Mouse (Mus musculus) B cell, adult 2 months (primary cell): Measurements from ENCODE around the gene Cdh4.

Experiments
- DNase-seq, 2 experiments: peaks; one replicate each; pipeline ENCODE4 v3.0.0; 2022

Cdh4 gene

DNA sequence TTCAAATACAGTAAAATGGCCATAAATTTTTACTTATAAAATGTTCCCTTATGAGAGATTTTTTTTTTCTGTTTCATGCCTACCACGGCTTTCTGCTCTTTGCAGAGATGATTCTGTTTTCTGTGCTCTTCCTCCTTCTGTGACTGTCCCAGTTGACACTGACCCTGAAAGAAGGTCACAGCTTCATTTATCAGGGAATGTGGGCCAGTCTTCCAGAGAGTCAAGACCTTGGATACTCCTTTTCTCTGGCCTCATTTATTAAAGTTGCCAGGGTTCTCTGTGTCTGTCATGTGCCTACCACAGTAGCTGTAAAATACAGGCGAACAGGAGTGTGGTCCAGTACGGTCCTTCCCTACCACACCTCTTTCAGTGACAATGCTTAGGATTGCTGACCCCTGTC is 162.5 kb downstream of the Cdh4 start:
- no peak for DNase-seq

DNA sequence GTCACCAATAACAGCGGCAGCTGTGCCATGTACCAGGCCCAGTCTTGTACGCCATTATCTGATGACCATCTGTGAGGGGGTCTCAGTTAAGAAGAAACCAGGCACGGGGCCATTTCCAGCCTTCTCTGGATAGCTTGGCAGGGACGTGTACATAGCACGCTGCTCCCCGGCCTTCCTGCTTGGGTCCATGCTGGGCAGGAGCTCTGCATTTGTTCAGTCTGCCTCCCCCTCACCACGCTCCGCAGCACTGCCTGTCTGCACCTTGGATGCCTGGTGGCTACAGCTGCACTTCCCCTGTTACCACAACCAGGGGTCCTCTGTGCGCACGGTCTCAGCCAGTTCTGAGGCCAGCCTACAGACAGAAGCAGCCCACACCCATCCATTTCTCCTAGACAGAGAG is 163.0 kb downstream of the Cdh4 start:
- DNase-seq = no peak

DNA sequence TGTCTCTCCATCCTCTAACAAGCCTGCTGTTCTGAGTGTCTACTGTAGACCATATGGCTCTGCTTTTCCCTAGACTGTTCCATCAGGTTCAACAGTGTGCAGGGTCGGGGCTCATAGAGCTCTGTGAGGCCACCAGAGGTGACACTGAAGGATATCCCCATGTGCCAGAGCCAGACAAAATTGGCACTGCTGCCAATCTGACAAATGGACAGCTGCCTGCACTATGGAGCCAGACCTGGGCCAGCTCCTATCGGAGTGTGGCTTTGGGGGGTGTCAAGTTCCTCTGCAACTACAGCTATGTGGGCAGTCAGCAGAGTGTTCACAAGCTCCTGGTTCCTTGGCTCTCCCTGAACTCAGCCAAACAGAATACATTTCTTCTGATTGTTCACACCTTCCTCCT is 164.1 kb downstream of the Cdh4 start:
- DNase-seq = no peak

DNA sequence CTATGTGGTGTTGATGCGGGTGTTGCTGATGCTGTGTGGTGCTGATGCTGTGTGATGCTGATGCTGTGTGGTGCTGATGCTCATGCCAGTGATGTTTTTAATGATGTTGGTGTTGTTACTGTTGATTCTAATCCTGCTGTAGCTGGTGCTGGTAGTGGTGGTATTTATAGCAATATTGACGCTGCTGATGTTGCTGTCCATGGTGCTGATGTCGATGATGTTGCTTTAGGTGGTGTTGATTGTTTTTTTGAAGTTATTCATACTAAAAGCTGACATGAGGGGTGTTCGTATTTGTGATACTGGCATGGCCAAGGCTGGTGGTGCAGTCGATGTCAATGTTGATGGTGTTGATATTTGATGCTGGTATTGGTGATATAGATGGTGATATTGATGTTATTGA is 173.7 kb downstream of the Cdh4 start:
- DNase-seq = no peak

DNA sequence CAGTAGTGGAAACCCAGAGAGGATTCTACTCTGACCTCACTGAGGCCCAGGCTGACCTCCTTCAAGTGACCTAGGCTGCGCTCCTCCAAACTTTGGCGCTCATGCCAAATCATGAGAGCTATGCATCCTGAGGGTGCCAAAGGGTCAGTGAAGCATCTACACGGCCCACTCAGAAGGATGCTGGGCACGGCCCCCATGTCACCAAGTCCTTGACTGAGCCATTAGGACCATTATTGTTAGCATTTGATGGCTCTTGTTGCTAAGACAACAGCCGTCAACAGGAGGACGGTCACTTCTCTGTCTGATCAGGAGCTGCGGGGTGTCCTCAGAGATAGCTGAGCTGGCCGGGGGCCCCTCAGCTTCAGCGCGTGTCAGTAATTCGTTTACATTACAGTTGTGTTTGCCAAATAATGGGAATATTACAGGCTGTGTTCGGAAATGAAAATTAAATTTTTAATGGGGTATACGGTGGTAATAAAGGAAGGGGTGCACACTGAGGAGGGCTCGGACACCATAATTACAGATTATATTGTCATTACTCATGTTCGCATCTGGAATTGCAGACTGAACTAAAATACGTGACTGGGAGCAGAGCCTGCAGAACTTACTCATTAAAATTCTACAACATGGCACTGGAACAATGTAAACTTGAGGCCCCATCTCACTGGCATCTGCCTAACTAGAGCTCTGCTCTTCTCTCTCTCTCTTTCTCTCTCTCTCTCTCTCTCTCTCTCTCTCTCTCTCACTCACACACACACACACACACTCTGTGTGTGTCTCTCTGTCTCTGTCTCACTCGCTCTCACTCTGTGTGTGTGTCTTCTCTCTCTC is 181.6 kb downstream of the Cdh4 start:
- DNase-seq = no peak

DNA sequence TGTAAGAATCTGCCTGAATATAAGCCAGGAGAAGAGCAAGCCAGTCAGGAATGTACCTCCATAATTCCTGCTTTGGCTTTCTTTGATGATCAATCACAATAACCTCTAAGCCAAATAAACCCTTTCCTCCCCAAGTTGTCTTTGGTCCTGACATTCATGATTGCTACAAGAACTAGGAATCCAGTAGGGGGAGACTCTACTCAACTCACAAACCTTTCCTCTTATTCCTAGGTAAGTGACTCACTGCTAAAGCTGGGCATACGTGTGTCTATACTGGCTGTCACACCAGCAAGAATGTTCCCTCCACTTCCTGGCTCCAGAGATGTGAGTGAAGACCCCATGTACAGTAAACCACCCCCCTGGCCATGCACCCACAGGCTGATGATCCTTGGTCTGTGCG is 185.3 kb downstream of the Cdh4 start:
- DNase-seq = no peak

DNA sequence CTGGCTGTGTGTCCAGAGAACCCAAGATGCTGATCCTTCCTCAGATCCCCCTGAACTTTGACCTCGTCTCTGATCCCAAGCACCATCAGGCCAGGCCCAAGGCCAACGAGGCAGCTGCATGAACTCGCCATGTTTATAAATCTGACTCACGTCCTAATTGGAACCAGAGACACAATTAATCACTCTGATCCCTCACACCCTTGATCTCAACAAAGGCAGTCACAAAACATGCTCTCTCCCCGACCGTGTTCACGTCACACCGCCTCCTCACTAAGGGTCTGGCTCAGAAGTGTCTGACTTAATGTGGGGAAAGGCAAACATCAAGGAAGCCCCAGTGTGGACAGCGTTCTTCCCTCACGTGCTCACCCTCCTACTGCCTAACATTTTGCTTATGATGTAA is 188.5 kb downstream of the Cdh4 start:
- DNase-seq = no peak

DNA sequence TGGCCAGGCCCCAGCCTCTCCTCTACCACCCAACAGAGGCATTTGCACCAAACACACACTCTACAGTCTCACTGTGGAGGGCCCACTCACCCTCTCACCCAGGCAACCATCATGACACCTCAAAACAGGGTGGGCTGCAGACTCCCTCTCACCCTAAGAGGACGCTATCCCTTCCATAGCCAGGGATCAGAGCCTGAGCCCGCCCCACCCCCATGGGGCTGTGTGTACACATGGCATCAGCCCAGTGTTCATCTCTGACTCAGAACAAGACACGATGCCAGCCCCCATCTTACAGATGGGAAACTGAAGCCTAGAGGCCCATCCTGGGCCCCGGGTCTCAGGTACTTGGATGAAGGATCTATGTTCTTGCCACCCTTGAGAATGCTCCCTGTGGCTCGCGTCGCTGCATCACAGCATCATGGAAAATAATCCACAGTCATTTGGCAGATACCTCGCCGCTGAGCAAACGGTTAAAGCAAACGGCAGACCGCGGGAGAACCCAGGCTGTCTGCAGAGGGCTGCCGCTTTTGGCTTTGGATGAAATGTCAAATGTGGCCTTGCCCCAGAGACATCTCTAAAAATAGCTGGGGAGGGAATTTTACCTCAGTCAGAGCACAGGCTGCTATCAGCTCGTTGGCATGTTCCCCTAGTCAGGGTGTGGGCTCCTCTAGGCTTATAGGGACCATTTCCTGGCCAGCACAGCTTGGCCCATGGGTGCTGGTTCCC is 198.5 kb downstream of the Cdh4 start:
- DNase-seq = no peak

DNA sequence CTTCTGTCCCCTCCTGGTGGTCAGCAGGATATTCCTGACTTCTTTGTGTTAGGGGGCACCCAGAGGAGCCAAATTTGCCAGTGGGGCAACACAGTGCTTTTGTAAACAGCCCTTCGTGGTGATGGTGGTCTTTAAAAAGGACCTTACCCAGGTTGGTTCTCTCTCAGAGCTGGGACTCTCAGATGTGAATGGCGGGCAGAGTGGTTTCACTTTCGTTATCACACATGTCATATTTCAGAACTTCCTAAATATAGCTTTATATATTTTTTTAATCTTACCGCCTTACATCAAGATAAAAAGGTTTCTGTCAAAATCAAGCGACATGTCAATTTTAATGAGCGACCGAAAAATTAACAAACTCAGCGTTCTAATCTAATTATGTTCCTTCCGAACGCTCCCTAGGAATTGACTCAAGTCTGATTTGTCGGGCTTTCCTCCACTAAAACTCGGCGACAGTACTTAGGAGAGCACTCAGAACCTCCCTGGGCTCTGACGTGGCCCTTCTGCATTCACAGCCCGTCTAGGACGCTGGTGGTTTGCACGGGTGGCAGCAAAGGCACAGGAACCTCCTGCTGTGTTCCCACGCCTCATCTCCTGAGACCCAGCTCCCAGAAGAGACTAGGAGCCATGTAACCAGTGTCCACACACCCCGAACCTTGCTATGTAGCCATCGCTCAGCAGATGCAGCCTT is 206.5 kb downstream of the Cdh4 start:
- no peak for DNase-seq

DNA sequence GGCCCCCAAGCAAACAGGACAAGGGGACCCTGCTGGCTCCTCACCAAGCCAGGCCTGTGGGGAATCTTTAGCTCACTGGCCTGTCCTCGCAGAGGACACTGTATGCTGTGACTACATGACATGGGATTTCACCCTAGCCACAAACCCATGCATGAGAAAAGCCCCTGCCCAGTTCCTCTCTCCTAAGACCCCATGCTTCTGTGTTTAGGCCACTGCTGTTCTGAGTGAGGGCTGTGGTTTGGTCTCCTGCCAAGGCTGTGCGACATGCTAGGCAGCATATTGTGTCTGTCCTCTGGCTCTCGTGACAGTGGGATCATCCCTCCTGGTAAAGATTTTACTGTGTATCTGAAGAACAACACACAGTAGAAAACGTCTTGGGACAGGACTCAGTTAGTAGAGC is 207.1 kb downstream of the Cdh4 start:
- DNase-seq = no peak

DNA sequence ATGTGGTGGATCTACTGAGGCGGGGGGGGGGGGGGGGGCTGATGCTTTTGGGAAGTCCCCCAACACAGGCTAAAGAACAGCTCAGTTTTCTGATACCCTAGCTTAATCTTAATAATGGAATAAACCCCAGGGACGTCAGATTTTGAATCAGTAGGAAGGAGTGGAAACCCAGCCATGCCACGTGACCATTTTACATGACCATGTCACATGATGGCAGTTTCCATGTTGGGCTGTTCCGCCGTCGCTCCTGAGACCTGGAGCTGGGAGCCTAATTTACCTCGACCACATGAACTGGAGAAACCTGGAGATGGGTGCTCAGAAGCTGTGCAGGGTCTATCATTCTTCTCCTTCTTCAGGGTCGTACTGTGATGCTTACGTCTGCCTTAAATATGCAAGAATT is 207.9 kb downstream of the Cdh4 start:
- no peak for DNase-seq

DNA sequence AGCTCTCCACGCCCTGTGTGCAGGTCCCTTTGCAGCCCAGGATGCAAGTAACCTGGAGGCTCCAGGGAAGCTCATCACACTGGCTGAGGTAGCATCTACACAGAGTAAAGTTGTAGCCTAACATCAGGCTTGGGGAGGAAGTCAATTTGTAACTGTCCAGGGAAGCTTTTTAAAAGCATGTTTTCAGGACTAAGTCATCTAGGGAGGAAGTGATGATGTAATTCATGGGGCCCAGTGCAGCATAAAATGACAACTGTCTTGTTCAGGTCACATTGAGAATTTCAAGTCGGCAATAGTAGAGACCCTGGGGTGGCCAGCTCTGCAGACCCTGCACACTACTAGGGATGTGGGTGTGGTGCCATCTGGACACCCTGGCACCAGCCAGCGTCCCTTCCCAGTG is 213.3 kb downstream of the Cdh4 start:
- DNase-seq = no peak

DNA sequence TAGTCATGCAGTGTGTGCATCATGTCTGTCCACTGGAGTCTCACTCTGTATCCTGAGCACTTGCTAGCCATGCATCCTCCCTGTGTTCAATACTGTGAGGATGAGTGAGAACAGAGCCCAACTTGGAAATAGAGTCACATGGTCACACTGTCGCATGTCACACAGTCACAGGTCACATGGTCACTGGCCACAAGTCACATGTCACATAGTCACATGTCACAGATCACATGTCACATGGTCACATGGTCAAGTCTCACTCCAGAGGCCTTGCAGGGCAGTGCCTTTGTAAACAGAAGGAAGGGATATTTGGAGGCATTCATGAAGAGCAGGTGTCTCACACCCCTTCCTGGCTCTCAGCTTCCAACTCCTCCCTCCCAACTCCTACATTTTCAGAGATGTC is 217.0 kb downstream of the Cdh4 start:
- DNase-seq = no peak

DNA sequence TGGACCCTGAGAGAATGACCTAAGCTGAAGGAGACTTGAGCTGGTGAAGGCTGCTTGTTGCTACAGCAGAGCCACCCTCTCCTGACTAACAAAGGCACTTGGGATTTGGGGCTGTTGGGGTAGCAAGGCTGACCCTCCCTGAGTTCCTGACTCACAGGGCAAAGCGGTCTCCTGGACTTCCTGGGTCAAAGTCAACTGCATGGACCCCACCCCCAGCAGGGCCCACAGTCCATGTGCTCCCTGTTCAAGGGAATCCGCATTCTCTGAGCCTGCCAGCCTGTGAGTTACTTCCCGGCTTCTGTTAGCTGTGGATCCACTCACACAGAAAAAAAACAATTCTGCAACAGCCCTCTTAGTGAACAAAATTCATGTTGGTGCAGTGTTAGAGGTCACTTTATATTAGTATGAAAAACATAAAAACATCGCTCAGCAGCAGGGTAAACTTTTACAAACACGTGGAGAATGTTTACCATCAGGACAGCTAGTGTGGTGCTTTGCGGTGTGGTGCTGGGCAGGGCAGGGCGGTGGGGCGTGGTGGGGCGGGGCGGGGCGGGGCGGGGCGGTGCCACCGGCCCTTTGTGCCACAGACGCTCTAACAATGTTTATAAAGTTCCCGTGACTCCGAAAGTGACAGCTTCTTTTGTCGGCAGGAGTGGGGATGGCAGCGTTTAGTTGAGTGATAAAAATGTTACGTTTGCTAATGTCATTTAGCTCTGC is 219.9 kb downstream of the Cdh4 start:
- DNase-seq = no peak

DNA sequence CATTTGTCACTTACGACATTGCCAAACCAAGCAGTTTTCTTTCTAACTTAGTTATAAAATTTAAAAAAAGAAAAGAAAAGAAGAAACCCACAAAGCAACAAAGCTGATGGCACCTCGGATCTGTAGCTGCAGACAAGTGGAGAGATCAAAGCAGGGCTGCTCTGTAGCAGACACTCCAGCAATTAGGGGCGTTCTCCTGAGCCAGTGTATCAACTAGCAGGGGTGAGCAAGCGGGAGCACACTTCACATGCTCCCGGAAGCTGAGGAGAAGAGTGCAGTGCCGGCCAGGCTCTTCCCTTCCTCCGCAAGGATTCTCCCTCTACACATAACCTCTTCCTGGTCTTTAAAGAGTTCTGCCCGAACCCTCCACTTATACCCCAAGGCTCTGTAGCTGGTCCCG is 220.5 kb downstream of the Cdh4 start:
- DNase-seq = no peak

DNA sequence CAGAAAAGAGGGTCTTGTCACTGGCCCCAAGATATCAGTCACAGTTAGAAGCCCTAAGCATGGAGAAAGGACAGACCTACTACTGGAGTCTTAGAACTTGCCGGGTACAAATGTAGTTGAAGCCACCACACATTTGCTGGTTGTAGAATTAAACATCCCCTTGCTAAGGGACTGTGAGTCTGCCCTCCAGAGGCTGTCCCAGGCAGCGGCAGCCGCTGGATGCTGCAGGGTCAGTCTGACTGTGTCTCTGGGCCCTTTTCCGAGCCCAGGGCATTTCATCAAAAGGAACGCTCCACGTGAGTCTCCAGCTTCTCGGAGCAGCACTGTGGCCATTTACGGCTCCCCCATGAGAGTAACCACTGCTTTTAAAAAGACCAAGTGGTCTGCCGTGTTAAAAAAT is 221.4 kb downstream of the Cdh4 start:
- DNase-seq = no peak

DNA sequence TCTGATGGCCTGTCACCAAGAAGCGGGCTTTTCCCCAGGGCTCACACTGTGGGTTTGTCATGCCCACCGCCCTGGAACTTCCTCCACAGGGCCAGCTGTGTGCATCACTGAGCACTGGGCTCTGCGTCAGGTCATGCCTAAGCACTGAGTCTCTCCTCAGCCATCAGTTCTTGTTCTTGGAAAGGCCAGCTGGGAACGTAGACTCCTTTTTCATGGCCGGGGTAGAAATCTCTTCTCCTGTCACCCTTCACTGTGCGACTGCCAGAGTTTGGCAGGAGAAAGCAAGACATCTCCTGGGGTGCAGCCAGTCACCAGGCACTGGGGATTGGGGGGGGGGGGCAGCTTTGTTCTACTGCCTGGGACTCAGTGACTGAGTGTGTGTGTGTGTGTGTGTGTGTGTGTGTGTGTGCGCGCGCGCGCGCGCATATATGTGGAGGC is 222.0 kb downstream of the Cdh4 start:
- DNase-seq = no peak

DNA sequence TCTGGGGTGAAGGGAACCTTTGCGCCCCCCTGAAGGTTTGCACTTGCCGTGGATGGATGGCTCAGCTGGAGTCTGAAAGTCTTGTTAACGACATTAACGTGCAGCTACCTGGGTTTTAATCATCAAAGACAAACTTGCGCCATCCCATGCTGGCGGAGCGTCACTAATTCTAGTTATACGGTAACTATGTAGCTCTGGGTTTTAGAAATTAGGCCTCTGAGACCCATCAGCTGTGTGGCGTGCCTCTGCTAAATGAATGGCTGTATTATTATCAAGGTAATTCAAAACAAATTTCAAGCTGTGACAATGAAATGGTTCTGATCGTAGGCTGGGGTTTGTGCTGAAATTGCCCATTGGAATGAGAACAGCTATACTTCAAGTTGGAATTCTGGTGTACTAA is 228.5 kb downstream of the Cdh4 start:
- no peak for DNase-seq

DNA sequence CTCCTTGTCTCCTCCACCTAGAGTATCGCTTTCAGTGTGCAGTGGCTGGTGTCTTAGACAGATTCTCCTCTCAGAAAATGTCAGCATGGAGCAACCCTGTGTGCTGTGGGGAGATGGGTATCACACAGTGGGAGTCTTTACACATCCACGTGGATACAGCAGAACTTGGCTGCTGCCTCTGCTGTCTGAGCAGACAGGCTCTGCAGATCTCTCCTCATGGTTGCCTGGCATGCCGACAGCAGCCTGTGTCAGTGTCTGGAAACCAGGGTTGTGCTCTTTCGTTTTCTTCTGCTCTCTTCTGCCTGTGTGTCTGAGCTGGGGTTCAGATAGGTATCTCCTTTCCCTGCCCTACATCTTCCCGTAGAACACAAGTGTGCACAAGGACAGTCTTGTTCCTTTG is 237.6 kb downstream of the Cdh4 start:
- DNase-seq = no peak

DNA sequence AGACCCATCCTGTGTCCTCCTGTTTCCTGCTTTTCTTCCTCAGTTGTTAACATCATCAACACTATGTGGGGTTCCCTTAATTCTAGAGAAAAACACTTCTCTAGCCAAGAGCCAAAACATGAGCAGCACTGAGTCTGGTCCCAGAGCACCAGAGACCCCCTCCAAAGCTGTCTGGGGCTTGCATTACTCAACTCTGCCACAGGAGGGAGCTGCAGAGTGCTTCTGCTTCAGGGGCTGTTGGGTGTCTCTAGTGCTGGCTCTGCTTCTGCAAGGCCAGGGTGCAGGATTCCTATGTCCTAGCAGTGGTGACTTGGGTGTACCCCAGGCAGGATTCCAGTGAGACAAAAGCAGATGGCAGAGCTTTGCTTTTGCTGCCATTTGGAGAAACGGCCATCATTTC is 239.2 kb downstream of the Cdh4 start:
- DNase-seq = no peak

DNA sequence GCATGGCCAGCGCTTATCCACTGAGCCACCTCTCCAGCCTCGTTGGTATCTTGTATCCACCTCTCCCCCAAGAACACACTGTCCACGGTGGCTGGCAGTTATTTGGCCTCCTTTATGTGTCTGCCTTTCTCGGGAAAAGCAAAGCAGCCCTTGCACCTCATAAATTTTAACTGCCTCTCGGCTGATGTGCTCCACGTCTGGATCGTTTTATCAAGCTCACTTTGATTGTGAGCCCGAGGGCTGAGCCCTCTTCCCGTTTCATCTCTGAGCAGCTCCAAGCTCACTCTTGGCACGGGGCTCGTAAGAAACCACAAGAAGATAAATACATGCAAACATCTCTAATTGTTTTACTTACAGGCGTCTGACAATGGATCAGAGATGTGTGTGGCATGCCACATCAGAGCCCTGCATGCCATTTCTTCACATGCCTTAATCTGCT is 245.0 kb downstream of the Cdh4 start:
- DNase-seq = no peak

DNA sequence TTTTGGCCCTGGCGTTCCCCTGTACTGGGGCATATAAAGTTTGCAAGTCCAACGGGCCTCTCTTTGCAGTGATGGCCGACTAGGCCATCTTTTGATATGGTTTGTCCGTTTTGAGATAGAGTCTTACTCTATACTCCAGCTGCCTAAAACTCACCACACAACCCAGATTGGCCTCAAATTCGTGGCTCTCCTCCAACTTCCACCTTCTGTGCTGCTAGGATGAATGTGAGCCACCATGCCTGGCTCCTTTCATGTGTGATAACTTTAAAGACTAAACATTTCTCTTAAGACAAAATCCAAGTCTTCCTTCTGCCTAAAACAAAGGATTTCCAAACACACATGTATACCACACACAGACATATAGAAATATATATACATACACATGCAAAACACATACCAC is 246.7 kb downstream of the Cdh4 start:
- no peak for DNase-seq

DNA sequence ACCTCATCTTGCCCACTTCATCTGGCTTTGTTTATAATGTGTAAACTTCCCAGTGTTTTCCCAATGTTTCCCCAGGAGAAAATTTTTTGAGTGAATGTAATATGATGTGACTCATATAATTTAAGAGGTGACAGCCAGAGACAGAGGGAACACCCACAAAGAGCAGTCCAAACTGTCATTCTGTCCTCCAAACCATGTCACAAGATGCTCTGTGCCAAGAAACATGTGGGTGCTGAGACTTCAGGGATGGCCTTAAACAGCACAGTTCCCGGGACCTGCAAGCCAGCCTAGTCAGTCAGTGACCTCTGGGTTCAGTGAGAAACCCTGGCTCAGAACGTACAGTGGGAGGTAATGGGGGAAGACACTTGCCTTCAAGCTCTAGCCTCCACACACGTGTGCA is 247.5 kb downstream of the Cdh4 start:
- no peak for DNase-seq
